Mouse (Mus musculus) spleen, adult 2 months (tissue): ENCODE measurements around the gene Apbb2. TPM values are rescaled to one million over a fixed set of nuclear protein-coding genes. Genes with fewer than 3 reads are reported as not detected.

Experiments used
- DNase-seq, 2 experiments: peaks; one replicate each; pipeline versions ENCODE4 v3.0.0 to v3.0.0-alpha.2; 2012 to 2021; ENCODE audit warnings: low spot score in 2 of 2, low read depth in 1 of 2
- H3K27ac ChIP-seq: fragments of 200-500 bp; 2 replicates; pipeline ENCODE4 v1.5.1; 2012; ENCODE audit warnings: low read length, inconsistent platforms; ENCODE audit not compliant: insufficient read depth
- H3K27me3 ChIP-seq: fragments of 200-500 bp; 2 replicates; pipeline ENCODE4 v1.6.1; 2012; ENCODE audit warnings: mild to moderate bottlenecking, moderate library complexity, low read length, inconsistent platforms; ENCODE audit not compliant: control insufficient read depth, insufficient read depth
- H3K36me3 ChIP-seq: fragments of 200-500 bp; 2 replicates; pipeline ENCODE4 v1.6.1; 2012; ENCODE audit warnings: mild to moderate bottlenecking, low read length, inconsistent platforms; ENCODE audit not compliant: control insufficient read depth, insufficient read depth
- H3K4me1 ChIP-seq: fragments of 200-500 bp; 2 replicates; pipeline ENCODE4 v1.6.1; 2011; ENCODE audit warnings: inconsistent platforms; ENCODE audit not compliant: control insufficient read depth, insufficient read depth, insufficient read length
- H3K4me3 ChIP-seq: fragments of 200-500 bp; 2 replicates; pipeline ENCODE4 v1.5.1; 2011; ENCODE audit warnings: mild to moderate bottlenecking, inconsistent platforms; ENCODE audit not compliant: insufficient read depth, insufficient read length; ENCODE audit errors: extremely low read depth
- CTCF ChIP-seq: fragments of 200-500 bp; IDR thresholded peaks from 2 replicates; pipeline ENCODE4 v1.5.1; 2011; ENCODE audit warnings: mild to moderate bottlenecking, inconsistent platforms; ENCODE audit not compliant: insufficient read depth, insufficient read length, insufficient replicate concordance; ENCODE audit errors: extremely low read depth
- POLR2A ChIP-seq: fragments of 200-500 bp; IDR thresholded peaks from 2 replicates; pipeline ENCODE4 v1.6.1; 2011; ENCODE audit warnings: low read depth, low read length, inconsistent platforms
- WGBS: fragments of 180-500 bp; shearing (Covaris S2); methylation state at CpG from one replicate; pipeline ENCODE4 v1.1.7; 2018; 5-methylcytosine and 5-hydroxymethylcytosine counted together
- polyA plus RNA-seq: library from polyadenylated mRNA; depleted of rRNA; stranded (reverse); fragments of >200 nt; gene quantifications from 2 replicates; pipeline ENCODE4 v1.2.3, GENCODE M21; 2012

Apbb2 gene
- polyA plus RNA-seq, 1 experiment, result 2.6 TPM

GRCm38 (mm10) chr5:66594881-66595280 is 23.7 kb downstream of the Apbb2 start:
- H3K4me3 ChIP-seq, result no peak overlapping the region
- no peaks in the 10 kb centered on the region for H3K27me3 ChIP-seq
- TF ChIP-seq CTCF (no peak), POLR2A (no peak)
- H3K36me3 ChIP-seq, result no peaks in the 10 kb centered on the region
- no peaks in the 10 kb centered on the region for H3K4me1 ChIP-seq
- no peak overlapping the region for H3K27ac ChIP-seq
- DNase-seq, result no peak
- WGBS, result 94% methylated on average over 14 of the region's 14 CpGs

GRCm38 (mm10) chr5:66586236-66586745 is 32.3 kb downstream of the Apbb2 start:
- H3K4me1 ChIP-seq, result no peaks in the 10 kb centered on the region
- no peaks in the 10 kb centered on the region for H3K36me3 ChIP-seq
- H3K27ac ChIP-seq, result no peak overlapping the region
- no peak overlapping the region for H3K4me3 ChIP-seq
- no peak for TF ChIP-seq CTCF
- TF ChIP-seq POLR2A, result no peak
- no peaks in the 10 kb centered on the region for H3K27me3 ChIP-seq
- 90% methylated on average over 6 of the region's 6 CpGs for WGBS
- DNase-seq, result no peak

GRCm38 (mm10) chr5:66583019-66583406 is 35.6 kb downstream of the Apbb2 start:
- Histone ChIP-seq H3K4me1 (no peaks in the 10 kb centered on the region), H3K27me3 (no peaks in the 10 kb centered on the region), H3K27ac (no peak overlapping the region), H3K4me3 (no peak overlapping the region), H3K36me3 (no peaks in the 10 kb centered on the region)
- TF ChIP-seq CTCF, result no peak
- no peak for TF ChIP-seq POLR2A
- WGBS, result 87% methylated on average over 4 of the region's 4 CpGs
- DNase-seq, result no peak

GRCm38 (mm10) chr5:66582281-66583018 is 36.1 kb downstream of the Apbb2 start:
- Histone ChIP-seq H3K4me3 (no peak overlapping the region), H3K4me1 (no peaks in the 10 kb centered on the region), H3K27me3 (no peaks in the 10 kb centered on the region), H3K27ac (no peak overlapping the region), H3K36me3 (no peaks in the 10 kb centered on the region)
- 90% methylated on average over 17 of the region's 17 CpGs for WGBS
- TF ChIP-seq CTCF, result no peak
- no peak for TF ChIP-seq POLR2A
- no peak for DNase-seq

GRCm38 (mm10) chr5:66579066-66579465 is 39.5 kb downstream of the Apbb2 start:
- Histone ChIP-seq H3K27ac (no peak overlapping the region), H3K4me1 (no peaks in the 10 kb centered on the region), H3K4me3 (no peak overlapping the region), H3K36me3 (no peaks in the 10 kb centered on the region), H3K27me3 (no peaks in the 10 kb centered on the region)
- 69% methylated on average over 4 of the region's 4 CpGs for WGBS
- DNase-seq, result no peak
- TF ChIP-seq POLR2A, result no peak
- no peak for TF ChIP-seq CTCF

- no peaks in the 10 kb centered on the region for H3K36me3 ChIP-seq
- no peak for DNase-seq
- H3K27ac ChIP-seq, result no peak overlapping the region
- 88% methylated on average over 9 of the region's 9 CpGs for WGBS
- no peaks in the 10 kb centered on the region for H3K27me3 ChIP-seq
- no peak overlapping the region for H3K4me3 ChIP-seq
- H3K4me1 ChIP-seq, result no peaks in the 10 kb centered on the region
- no peak for TF ChIP-seq POLR2A
Observed at GRCm38 (mm10) chr5:66576299-66576698, 42.3 kb downstream of the Apbb2 start.

GRCm38 (mm10) chr5:66575148-66575547 is 43.4 kb downstream of the Apbb2 start:
- no peaks in the 10 kb centered on the region for H3K27me3 ChIP-seq
- 84% methylated on average over 13 of the region's 13 CpGs for WGBS
- no peak for DNase-seq
- H3K4me1 ChIP-seq, result no peaks in the 10 kb centered on the region
- no peak overlapping the region for H3K27ac ChIP-seq
- H3K4me3 ChIP-seq, result no peak overlapping the region
- no peak for TF ChIP-seq CTCF
- no peak for TF ChIP-seq POLR2A
- H3K36me3 ChIP-seq, result no peaks in the 10 kb centered on the region
